Mouse (Mus musculus): ENCODE results near the gene Cd300lb.

DNA sequence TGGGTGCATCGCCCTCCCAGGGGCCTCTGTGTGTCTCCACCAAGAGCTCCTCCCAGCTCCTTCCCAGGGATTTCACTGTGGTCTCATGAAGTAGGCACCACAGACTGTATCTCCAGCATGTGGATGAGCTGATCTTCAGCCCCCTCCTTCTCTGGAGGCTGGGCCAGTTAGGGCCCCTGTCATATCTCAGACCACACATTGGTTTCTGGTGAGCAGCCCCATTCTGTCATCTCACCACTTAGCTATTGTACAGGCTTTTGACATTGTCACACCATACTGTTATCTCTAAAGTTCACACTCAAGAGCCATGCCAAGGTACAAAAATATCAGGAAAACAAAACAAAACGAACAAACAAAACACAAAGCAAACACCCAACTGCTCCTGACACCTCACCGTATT is 38.1 kb downstream of the Cd300lb start:
- TF ChIP-seq CTCF (IDR thresholded peaks at IDR 0.05; ENCODE audit: low read depth, low read length) (no peak), TAL1 (conservative IDR thresholded peaks at IDR 0.05; ENCODE audit: low read depth, low read length) (no peak), POLR2AphosphoS5 (IDR thresholded peaks at IDR 0.05; ENCODE audit: insufficient replicate concordance, low read depth, low read length) (no peak), GATA2 (IDR thresholded peaks at IDR 0.05; ENCODE audit: borderline replicate concordance, low read depth, low read length) (no peak)
